Mouse (Mus musculus) left cerebral cortex, adult 2 months (tissue): ENCODE measurements around the gene 1110017D15Rik. TPM values are rescaled to one million over a fixed set of nuclear protein-coding genes. Genes with fewer than 3 reads are reported as not detected.

Source experiments
- DNase-seq, 2 experiments: peaks; one replicate each; pipeline ENCODE4 v3.0.0; 2021 to 2022; ENCODE audit warnings: low spot score in 2 of 2, mixed read lengths in 1 of 2; ENCODE audit errors: extremely low spot score in 1 of 2
- H3K27ac ChIP-seq: fragments of 200-600 bp; 2 replicates; pipeline ENCODE4 v1.8.1; 2022
- H3K4me3 ChIP-seq: fragments of 200-600 bp; 2 replicates; pipeline ENCODE4 v1.8.1; 2022
- CTCF ChIP-seq: fragments of 200-600 bp; IDR thresholded peaks from 2 replicates; pipeline ENCODE4 v1.8.1; 2022; ENCODE audit warnings: antibody characterized with exemption, mild to moderate bottlenecking, moderate library complexity
- intact Hi-C: fragments of 180-260 bp; cut with DNase I; formaldehyde crosslinking; loops from one replicate; pipeline ENCODE4 v1.15.1; 2025
- long read RNA-seq, 2 experiments: library from polyadenylated mRNA; stranded (forward); transcript quantifications; one replicate each; pipeline ENCODE4 v2.0.0; 2021; ENCODE audit warnings: borderline mapping rate in 2 of 2
- total RNA-seq, 2 experiments: library from RNA; stranded (reverse); gene quantifications; 2 replicates each; pipeline ENCODE4 v1.2.3; 2021

1110017D15Rik gene
- 1 to 10 TPM; 5.2 to 6.1 TPM for total RNA-seq
- long read RNA-seq, experiment 1, partial matches to known transcripts = 0 of 12 reads
- long read RNA-seq, experiment 1, other reads (novel, unspliced or antisense) = 11 of 12 reads
- long read RNA-seq, experiment 2, partial matches to known transcripts = 0 of 2 reads
- long read RNA-seq, experiment 2, other reads (novel, unspliced or antisense) = 0 of 2 reads

DNA sequence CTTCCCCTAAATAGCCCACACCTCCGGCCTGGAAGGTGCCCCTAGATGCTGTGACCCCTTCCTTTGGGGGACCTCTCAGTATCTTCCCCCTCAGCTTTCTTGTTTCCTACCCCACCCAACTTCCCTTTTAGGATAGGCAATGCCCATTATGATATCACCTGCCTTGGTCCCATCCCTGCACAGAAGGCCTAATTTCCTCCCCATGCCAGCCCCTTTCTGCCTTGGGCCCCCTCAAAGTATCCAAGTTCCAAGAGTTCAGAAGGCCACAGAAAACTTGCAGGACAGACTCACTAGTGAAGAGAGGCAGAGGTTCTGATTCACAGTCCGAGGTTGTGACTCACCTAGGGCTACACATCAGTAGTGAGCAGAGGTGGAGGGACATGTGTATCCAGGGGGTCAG is at the start of gene 1110017D15Rik:
TSS of gene 1110017D15Rik (minus strand) at position 101 of the 400 bp plus-strand sequence.
- H3K27ac ChIP-seq = 0 out of 2 replicates have a peak within 1 kb of the TSS, but pooled peaks have one; percentile 61
- TF ChIP-seq CTCF = no peak
- intact Hi-C loops = no loop called here
- no peak within 1 kb of the TSS for H3K4me3 ChIP-seq
- DNase-seq = no peak

GRCm38 (mm10) chr4:41566123-41566522 is 49.0 kb upstream of the 1110017D15Rik start:
- H3K27ac ChIP-seq = peak overlapping the region; percentile 63
- 0 out of 2 replicates have a peak overlapping the region, but pooled peaks have one; percentile 1 for H3K4me3 ChIP-seq
- no peak for TF ChIP-seq CTCF
- peak in 1 of 2 experiments; percentile 49 for DNase-seq
- intact Hi-C loops = loop anchor here (5.0 kb wide), 2 partner anchors 94 to 141 kb away; no protein-coding TSS in a partner anchor

GRCm38 (mm10) chr4:41563297-41563696 is 46.2 kb upstream of the 1110017D15Rik start:
- no peak for TF ChIP-seq CTCF
- intact Hi-C loops = no loop called here
- Histone ChIP-seq H3K27ac (no peak overlapping the region), H3K4me3 (no peak overlapping the region)
- DNase-seq = no peak

DNA sequence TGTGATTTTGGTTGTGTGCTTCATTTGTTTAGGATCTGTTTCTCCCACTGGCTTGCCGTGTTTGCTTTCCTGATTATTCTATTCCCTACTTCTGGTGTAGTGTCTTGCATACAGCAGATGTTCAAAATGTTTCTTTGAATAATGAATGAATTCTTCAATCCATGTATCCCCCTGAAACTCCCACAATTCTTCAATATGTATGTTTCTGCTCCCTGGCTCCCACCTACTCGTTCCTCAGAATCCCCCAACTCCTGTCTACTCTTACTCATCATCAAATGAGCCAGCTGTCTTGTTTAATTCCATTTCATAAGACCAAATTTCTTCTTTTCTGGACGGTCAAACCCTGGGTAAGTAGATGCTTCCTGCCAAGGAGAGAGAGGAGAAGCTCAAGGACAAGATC is 40.0 kb upstream of the 1110017D15Rik start:
- intact Hi-C loops = no loop called here
- no peak for TF ChIP-seq CTCF
- DNase-seq = no peak
- H3K27ac ChIP-seq = no peak overlapping the region
- no peak overlapping the region for H3K4me3 ChIP-seq

DNA sequence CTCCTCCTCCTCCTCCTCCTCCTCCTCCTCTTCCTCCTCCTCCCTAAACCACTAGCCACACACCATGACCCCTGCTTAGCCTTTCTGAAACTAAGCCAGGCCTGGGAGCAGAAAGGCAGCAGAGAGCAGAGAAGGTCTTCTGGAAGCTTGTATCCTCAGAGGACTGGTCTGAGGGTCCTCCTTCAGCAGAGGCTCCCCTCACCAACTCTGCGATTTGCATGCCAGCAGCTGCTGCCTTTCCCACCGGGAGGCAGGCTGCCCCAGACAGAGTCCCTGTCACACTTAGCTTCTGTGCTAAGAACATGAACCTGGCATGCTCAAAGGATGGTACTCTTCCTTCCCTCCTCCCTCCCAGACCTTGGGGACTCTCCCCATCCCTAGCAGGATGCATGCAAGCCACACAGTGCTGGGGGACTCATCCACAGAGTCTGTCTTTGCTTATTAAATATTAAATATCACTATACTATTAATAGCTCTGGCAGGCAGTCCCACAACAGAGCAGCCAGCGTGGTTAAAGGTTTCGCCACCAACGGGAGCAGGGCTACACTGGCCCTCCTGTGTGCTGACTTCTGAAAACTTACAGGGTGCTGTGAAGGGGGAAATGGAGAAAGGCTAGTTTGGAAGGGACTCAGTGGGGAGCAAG is 39.3 kb upstream of the 1110017D15Rik start:
- DNase-seq = no peak
- Histone ChIP-seq H3K4me3 (no peak overlapping the region), H3K27ac (peak overlapping the region; percentile 3; the same call in 1 of the 2 replicates)
- intact Hi-C loops = no loop called here
- no peak for TF ChIP-seq CTCF

DNA sequence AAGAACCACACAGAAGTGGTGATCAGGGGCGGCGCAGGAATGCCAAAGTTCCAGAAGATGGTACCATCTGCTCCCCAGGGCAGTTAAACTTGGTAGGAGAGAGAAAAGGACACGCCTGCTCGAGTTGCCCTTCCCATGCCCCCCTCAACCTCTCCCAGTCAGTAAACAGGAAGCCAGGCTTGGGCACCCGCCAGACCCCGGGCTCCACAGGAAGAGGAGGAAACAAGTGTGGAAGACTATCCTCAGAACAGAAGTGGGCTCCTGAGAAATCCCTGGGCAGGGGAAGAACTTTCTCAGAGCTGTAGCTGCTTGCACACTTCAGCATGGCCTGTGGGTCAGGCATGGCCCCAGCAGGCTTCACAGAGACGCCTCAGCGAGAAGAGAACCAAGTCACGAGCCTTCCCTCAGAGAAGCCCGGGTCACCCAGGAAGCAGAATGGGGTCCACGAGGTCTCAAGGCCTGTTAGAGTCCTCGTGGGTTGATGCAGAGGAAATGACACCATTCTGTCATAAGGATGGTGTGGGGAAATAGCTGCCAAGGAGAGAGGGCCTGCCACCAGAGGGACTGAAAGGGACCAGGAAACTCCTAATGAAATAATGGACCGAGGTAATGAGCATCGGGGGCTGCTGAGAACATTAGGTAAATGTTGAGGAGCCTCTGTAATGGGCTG is 38.0 kb upstream of the 1110017D15Rik start:
- Histone ChIP-seq H3K4me3 (no peak overlapping the region), H3K27ac (no peak overlapping the region; the same call in 1 of the 2 replicates)
- TF ChIP-seq CTCF = no peak; the same call in 1 of the 2 replicates
- no peak for DNase-seq
- intact Hi-C loops = loop anchor here (5.0 kb wide), 1 partner anchor 152 kb away; no protein-coding TSS in a partner anchor

DNA sequence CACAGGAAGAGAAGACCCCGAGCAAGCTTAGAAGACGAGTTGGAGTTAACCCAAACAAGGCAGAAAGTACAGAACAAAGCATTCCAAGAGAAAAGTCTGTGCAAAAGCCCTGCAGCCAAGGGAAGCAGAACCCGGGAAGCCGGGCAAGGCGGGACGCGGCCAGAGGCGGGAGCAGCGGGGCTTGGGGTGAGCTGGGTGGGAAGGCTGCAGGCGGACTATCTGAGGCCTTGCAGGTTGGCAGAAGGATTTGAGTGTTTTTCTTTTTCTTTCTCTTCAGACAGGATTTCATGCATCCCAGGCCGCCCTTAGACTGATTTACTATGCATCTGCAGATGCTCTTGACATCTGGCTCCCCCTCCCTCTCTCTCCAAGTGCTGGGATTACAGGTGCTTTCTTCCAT is 36.0 kb upstream of the 1110017D15Rik start:
- H3K4me3 ChIP-seq = no peak overlapping the region
- H3K27ac ChIP-seq = no peak overlapping the region
- TF ChIP-seq CTCF = no peak
- intact Hi-C loops = loop anchor here (2.0 to 5.0 kb wide), 2 partner anchors 100 to 154 kb away; no protein-coding TSS in a partner anchor
- DNase-seq = no peak

GRCm38 (mm10) chr4:41552529-41552928 is 35.4 kb upstream of the 1110017D15Rik start:
- DNase-seq = peak; percentile 68 to 72
- Histone ChIP-seq H3K4me3 (no peak overlapping the region), H3K27ac (no peak overlapping the region)
- intact Hi-C loops = loop anchor here (1.0 to 5.0 kb wide), 3 partner anchors 63 to 155 kb away; no protein-coding TSS in a partner anchor
- TF ChIP-seq CTCF = peak; percentile 78

DNA sequence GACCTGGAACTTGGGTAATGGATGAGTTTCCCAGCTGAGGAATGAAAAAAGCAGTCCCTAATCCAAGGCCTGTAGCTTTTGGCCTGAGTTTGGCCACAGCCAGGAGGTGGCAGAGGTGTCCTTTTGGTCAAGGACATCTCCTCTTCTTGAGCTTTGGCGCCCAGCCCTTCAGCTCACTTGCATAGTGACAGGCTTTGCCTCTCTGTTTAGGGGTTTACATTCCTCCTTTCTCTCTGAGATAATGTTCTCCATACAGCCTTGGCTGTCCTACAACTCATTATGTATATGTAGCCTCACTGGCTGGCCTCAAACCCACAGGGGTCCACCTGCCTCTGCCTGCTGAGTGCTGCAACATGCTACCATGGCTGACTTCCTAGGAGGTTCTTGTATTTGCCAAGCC is 30.0 kb upstream of the 1110017D15Rik start:
- TF ChIP-seq CTCF = no peak
- Histone ChIP-seq H3K4me3 (no peak overlapping the region), H3K27ac (no peak overlapping the region)
- no peak for DNase-seq
- intact Hi-C loops = no loop called here

- DNase-seq = no peak
- H3K4me3 ChIP-seq = no peak overlapping the region
Observed at GRCm38 (mm10) chr4:41545985-41546384, 28.9 kb upstream of the 1110017D15Rik start.

DNA sequence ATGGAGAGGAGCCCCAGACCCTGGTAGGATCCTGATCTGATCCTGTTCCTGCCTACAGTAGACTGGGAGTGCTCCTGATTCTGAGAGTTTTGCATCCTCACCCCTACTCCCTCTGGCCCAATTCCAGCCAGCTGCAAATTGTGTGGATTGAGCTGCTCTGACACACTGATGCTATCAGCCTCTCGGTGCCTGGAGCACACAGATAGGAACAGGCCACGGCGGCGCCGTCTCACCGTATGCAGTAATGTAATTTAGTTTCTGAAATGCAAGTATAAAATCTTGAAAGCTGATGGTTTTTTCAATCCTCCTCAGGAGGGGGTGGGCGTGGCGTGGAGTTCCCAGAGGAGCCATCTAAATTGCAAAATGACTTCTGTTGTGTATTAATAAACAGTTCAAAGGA is 25.0 kb upstream of the 1110017D15Rik start:
- Histone ChIP-seq H3K4me3 (no peak overlapping the region), H3K27ac (no peak overlapping the region)
- no peak for DNase-seq
- TF ChIP-seq CTCF = no peak
- intact Hi-C loops = no loop called here

More at GRCm38 (mm10) chr4:41545985-41546384, 28.9 kb upstream of the 1110017D15Rik start:
- intact Hi-C loops = no loop called here
- H3K27ac ChIP-seq = no peak overlapping the region
- TF ChIP-seq CTCF = no peak

GRCm38 (mm10) chr4:41534866-41535265 is 17.7 kb upstream of the 1110017D15Rik start:
- no peak for TF ChIP-seq CTCF
- Histone ChIP-seq H3K27ac (no peak overlapping the region), H3K4me3 (no peak overlapping the region)
- DNase-seq = no peak
- intact Hi-C loops = no loop called here
